Mouse (Mus musculus): ENCODE results near the gene Cdr2l.

Gene Cdr2l

GRCm38 (mm10) chr11:115381743-115382539 is at the start of gene Cdr2l:
Cdr2l (plus strand) TSS chr11:115381916.
- DNase-seq (ENCODE audit: low spot score), result peak; percentile 91

- no peak for DNase-seq (ENCODE audit: low spot score)
Measured at GRCm38 (mm10) chr11:115334531-115334930, 47.2 kb upstream of the Cdr2l start, which contains the start of gene Otop3. Otop3 (plus strand) TSS chr11:115334731.

- DNase-seq (ENCODE audit: low spot score), result no peak
Measured at GRCm38 (mm10) chr11:115335223-115335622, 46.5 kb upstream of the Cdr2l start.

- no peak for DNase-seq (ENCODE audit: low spot score)
Measured at GRCm38 (mm10) chr11:115336115-115336514, 45.6 kb upstream of the Cdr2l start.

- DNase-seq (ENCODE audit: low spot score), result no peak
Measured at GRCm38 (mm10) chr11:115337350-115337749, 44.4 kb upstream of the Cdr2l start.

GRCm38 (mm10) chr11:115337826-115338225 is 43.9 kb upstream of the Cdr2l start:
- DNase-seq (ENCODE audit: low spot score), result no peak

GRCm38 (mm10) chr11:115341246-115341645 is 40.5 kb upstream of the Cdr2l start:
- DNase-seq (ENCODE audit: low spot score), result no peak

- no peak for DNase-seq (ENCODE audit: low spot score)
Measured at GRCm38 (mm10) chr11:115341866-115342265, 39.9 kb upstream of the Cdr2l start.

- DNase-seq (ENCODE audit: low spot score), result no peak
Measured at GRCm38 (mm10) chr11:115344967-115345366, 36.7 kb upstream of the Cdr2l start.

- no peak for DNase-seq (ENCODE audit: low spot score)
Measured at GRCm38 (mm10) chr11:115345515-115345914, 36.2 kb upstream of the Cdr2l start.

GRCm38 (mm10) chr11:115348681-115349248 is 33.0 kb upstream of the Cdr2l start:
- no peak for DNase-seq (ENCODE audit: low spot score)

GRCm38 (mm10) chr11:115349976-115350375 is 31.7 kb upstream of the Cdr2l start:
- no peak for DNase-seq (ENCODE audit: low spot score)

- no peak for DNase-seq (ENCODE audit: low spot score)
Measured at GRCm38 (mm10) chr11:115353375-115353774, 28.3 kb upstream of the Cdr2l start.

- peak; percentile 40 for DNase-seq (ENCODE audit: low spot score)
Measured at GRCm38 (mm10) chr11:115354183-115354582, 27.5 kb upstream of the Cdr2l start.

- no peak for DNase-seq (ENCODE audit: low spot score)
Measured at GRCm38 (mm10) chr11:115358468-115358867, 23.2 kb upstream of the Cdr2l start.

- no peak for DNase-seq (ENCODE audit: low spot score)
Measured at GRCm38 (mm10) chr11:115359293-115359692, 22.4 kb upstream of the Cdr2l start.

GRCm38 (mm10) chr11:115359726-115360125 is 22.0 kb upstream of the Cdr2l start:
- no peak for DNase-seq (ENCODE audit: low spot score)

- DNase-seq (ENCODE audit: low spot score), result no peak
Measured at GRCm38 (mm10) chr11:115364136-115364535, 17.6 kb upstream of the Cdr2l start.

- no peak for DNase-seq (ENCODE audit: low spot score)
Measured at GRCm38 (mm10) chr11:115366039-115366705, 15.5 kb upstream of the Cdr2l start.

- DNase-seq (ENCODE audit: low spot score), result no peak
Measured at GRCm38 (mm10) chr11:115366706-115367394, 14.9 kb upstream of the Cdr2l start.

GRCm38 (mm10) chr11:115367395-115367944 is 14.2 kb upstream of the Cdr2l start, which contains the start of gene Hid1:
Hid1 (minus strand) TSS chr11:115367756.
- DNase-seq (ENCODE audit: low spot score), result peak; percentile 68

- no peak for DNase-seq (ENCODE audit: low spot score)
Measured at GRCm38 (mm10) chr11:115370368-115370767, 11.3 kb upstream of the Cdr2l start.
